Mouse (Mus musculus) ES-Bruce4 (cell line): Measurements from ENCODE around the gene Rasa3. TPM values are rescaled to one million over a fixed set of nuclear protein-coding genes. Genes with fewer than 3 reads are reported as not detected.

Experiments
- H3K27ac ChIP-seq: 2 replicates; pipeline ENCODE4 v1.5.1; 2012; ENCODE audit warnings: low read length, inconsistent platforms; ENCODE audit not compliant: insufficient read depth
- H3K27me3 ChIP-seq: 2 replicates; pipeline ENCODE4 v1.6.1; 2012; ENCODE audit warnings: mild to moderate bottlenecking, low read length, inconsistent platforms; ENCODE audit not compliant: control insufficient read depth, poor library complexity, insufficient read depth, severe bottlenecking
- H3K36me3 ChIP-seq: 2 replicates; pipeline ENCODE4 v1.6.1; 2012; ENCODE audit warnings: inconsistent platforms, mild to moderate bottlenecking, low read length, moderate library complexity; ENCODE audit not compliant: control insufficient read depth, poor library complexity, insufficient read depth, severe bottlenecking
- H3K4me1 ChIP-seq: one replicate; pipeline ENCODE4 v1.8.1; 2011; ENCODE audit warnings: low read length; ENCODE audit not compliant: control insufficient read depth, insufficient read depth
- H3K4me3 ChIP-seq: 2 replicates; pipeline ENCODE4 v1.5.1; 2011; ENCODE audit warnings: low read depth, mild to moderate bottlenecking, low read length
- H3K9ac ChIP-seq: 2 replicates; pipeline ENCODE4 v1.6.1; 2012; ENCODE audit warnings: low read depth, mild to moderate bottlenecking, inconsistent platforms; ENCODE audit not compliant: poor library complexity, severe bottlenecking
- H3K9me3 ChIP-seq: replicated peaks from 2 replicates; pipeline ENCODE4 v1.6.1; 2012; ENCODE audit warnings: mild to moderate bottlenecking, low read length, inconsistent platforms; ENCODE audit not compliant: control insufficient read depth, poor library complexity, insufficient read depth, severe bottlenecking
- CTCF ChIP-seq: IDR thresholded peaks from one replicate; pipeline ENCODE4 v1.8.1; 2011; ENCODE audit warnings: low read depth, low read length
- EP300 ChIP-seq: IDR thresholded peaks from 2 replicates; pipeline ENCODE4 v1.6.1; 2011; ENCODE audit warnings: low read depth, low read length; ENCODE audit not compliant: insufficient read depth
- POLR2A ChIP-seq: IDR thresholded peaks from one replicate; pipeline ENCODE4 v1.8.1; 2011; ENCODE audit warnings: low read length; ENCODE audit not compliant: insufficient read depth
- polyA plus RNA-seq: library from polyadenylated mRNA; stranded (reverse); fragments of >200 nt; gene quantifications from 2 replicates; pipeline ENCODE4 v1.2.4, GENCODE M21; 2011; ENCODE audit warnings: low read depth; ENCODE audit not compliant: missing spikeins, insufficient read depth, insufficient read length

Gene Rasa3
- polyA plus RNA-seq, 1 experiment, result 14.5 TPM

- H3K27ac ChIP-seq, result no peak overlapping the region
- H3K36me3 ChIP-seq, result no peaks in the 10 kb centered on the region
- no peaks in the 10 kb centered on the region for H3K27me3 ChIP-seq
- H3K4me1 ChIP-seq, result no peaks in the 10 kb centered on the region
- no peak overlapping the region for H3K9ac ChIP-seq
- H3K9me3 ChIP-seq, result no peaks in the 10 kb centered on the region
- H3K4me3 ChIP-seq, result no peak overlapping the region
- no peak for TF ChIP-seq EP300
- no peak for TF ChIP-seq POLR2A
- TF ChIP-seq CTCF, result no peak
Measured at GRCm38 (mm10) chr8:13611702-13612101, 65.7 kb downstream of the Rasa3 start.

DNA sequence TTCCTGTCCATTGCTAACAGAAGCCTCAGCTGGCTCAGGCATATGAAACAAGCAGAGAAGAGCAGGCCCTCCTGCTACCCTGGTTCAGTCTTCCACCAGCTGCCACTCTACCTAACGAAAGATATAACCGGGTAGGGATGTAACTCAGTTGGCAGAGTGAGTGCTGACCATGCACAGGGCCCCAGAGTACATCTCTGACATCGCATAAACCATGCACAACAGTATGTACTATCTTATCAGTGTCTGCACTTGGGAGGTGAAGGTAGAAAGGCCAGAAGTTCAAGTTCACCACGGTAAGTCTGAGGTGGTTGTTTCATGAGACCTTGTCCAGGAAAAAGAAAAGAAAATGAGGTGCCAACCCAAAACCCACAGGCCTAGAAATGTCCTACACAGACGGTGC is 67.4 kb downstream of the Rasa3 start:
- H3K4me1 ChIP-seq, result no peaks in the 10 kb centered on the region
- no peak for TF ChIP-seq EP300
- H3K27me3 ChIP-seq, result no peaks in the 10 kb centered on the region
- no peak overlapping the region for H3K9ac ChIP-seq
- no peak overlapping the region for H3K4me3 ChIP-seq
- H3K36me3 ChIP-seq, result no peaks in the 10 kb centered on the region
- H3K9me3 ChIP-seq, result no peaks in the 10 kb centered on the region
- no peak overlapping the region for H3K27ac ChIP-seq

DNA sequence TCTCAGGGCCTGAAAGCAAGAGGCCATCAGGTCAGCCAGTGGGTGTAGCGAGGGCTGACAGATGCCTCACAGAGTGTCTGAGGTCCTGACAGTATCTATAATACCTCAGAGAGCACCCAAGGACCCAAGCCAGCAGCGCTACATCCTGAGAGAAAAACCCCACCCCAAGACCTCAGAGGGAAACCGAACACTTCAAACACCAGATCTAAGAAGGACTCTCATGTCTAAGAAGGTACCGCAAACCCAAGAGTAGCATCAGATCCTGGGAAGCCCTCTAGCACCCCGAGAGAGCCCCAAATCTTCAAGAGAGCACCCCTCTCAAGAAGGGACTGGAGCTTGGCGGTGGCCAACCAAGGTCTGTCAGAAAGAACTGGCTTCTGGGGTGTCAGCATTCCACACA is 68.5 kb downstream of the Rasa3 start:
- no peak for TF ChIP-seq CTCF
- no peak for TF ChIP-seq EP300
- TF ChIP-seq POLR2A, result no peak
- no peaks in the 10 kb centered on the region for H3K9me3 ChIP-seq
- no peak overlapping the region for H3K27ac ChIP-seq
- H3K27me3 ChIP-seq, result no peaks in the 10 kb centered on the region
- H3K9ac ChIP-seq, result no peak overlapping the region
- H3K4me3 ChIP-seq, result no peak overlapping the region
- H3K36me3 ChIP-seq, result no peaks in the 10 kb centered on the region
- no peaks in the 10 kb centered on the region for H3K4me1 ChIP-seq

GRCm38 (mm10) chr8:13605920-13606480 is 71.4 kb downstream of the Rasa3 start:
- H3K27ac ChIP-seq, result no peak overlapping the region
- H3K9me3 ChIP-seq, result no peaks in the 10 kb centered on the region
- H3K27me3 ChIP-seq, result no peaks in the 10 kb centered on the region
- no peaks in the 10 kb centered on the region for H3K36me3 ChIP-seq
- no peak for TF ChIP-seq EP300
- no peak for TF ChIP-seq POLR2A
- TF ChIP-seq CTCF, result no peak
- H3K9ac ChIP-seq, result no peak overlapping the region
- H3K4me3 ChIP-seq, result no peak overlapping the region
- H3K4me1 ChIP-seq, result no peaks in the 10 kb centered on the region

DNA sequence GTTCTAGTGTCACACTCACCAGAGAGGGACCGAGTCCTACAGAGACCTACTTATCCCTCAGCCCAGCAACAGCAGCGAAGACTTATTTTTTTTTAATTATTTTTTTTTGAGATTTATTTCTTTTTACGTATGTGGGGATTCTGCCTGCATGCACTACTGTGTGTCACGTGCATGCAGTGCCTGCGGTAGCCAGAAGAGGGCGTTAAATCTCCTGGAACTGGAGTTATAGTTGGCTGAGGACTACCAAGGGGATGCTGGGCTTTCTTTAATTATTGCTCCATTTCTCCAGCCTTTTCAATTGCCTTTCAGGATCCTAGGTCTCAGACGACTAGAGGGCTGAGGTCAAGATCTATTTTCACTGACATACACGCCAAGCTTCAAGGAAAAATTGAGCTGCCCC is 74.8 kb downstream of the Rasa3 start:
- TF ChIP-seq POLR2A (no peak), CTCF (peak; percentile 60), EP300 (no peak)
- Histone ChIP-seq H3K27me3 (no peaks in the 10 kb centered on the region), H3K9ac (no peak overlapping the region), H3K36me3 (no peaks in the 10 kb centered on the region), H3K9me3 (no peaks in the 10 kb centered on the region), H3K4me3 (no peak overlapping the region), H3K27ac (no peak overlapping the region), H3K4me1 (no peaks in the 10 kb centered on the region)

DNA sequence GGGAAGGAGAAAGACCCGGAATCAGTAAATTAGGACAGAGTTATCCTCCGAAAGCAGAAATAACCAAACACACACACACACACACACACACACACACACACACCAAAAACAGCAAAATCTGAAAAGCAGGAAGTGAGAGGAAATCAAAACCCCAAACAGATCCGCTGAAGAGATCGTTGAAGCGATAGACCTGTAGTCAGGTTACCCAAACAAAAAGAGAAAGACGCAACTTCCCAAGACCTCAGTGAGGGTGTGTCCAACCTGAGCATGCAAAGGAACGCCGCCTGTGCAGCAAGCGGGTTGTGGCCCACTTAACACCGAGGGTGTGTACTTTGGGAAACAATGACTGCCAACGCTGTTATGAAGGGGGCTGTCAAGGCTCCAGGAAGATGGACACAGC is 76.2 kb downstream of the Rasa3 start:
- H3K4me1 ChIP-seq, result no peaks in the 10 kb centered on the region
- H3K27me3 ChIP-seq, result no peaks in the 10 kb centered on the region
- H3K36me3 ChIP-seq, result no peaks in the 10 kb centered on the region
- H3K4me3 ChIP-seq, result no peak overlapping the region
- H3K27ac ChIP-seq, result no peak overlapping the region
- H3K9me3 ChIP-seq, result no peaks in the 10 kb centered on the region
- TF ChIP-seq CTCF, result no peak
- no peak for TF ChIP-seq EP300
- TF ChIP-seq POLR2A, result no peak
- H3K9ac ChIP-seq, result no peak overlapping the region
